Mouse (Mus musculus): Measurements from ENCODE around the gene 1700029P11Rik. TPM values are rescaled to one million over a fixed set of nuclear protein-coding genes. Genes with fewer than 3 reads are reported as not detected.

Gene 1700029P11Rik
- polyA plus RNA-seq, 1 experiment = not detected

GRCm38 (mm10) chr15:82016101-82016808, 35.9 kb downstream of the 1700029P11Rik start:
- TF ChIP-seq POLR2A (IDR thresholded peaks at IDR 0.05; ENCODE audit: borderline replicate concordance, extremely low read depth, insufficient read depth, insufficient read length, poor library complexity, severe bottlenecking) = peak; percentile 49; the same call in 1 of the 2 replicates
- peak; percentile 11; the same call in 1 of the 2 replicates for TF ChIP-seq CTCF (IDR thresholded peaks at IDR 0.05; ENCODE audit: borderline replicate concordance, extremely low read depth, insufficient read depth, insufficient read length)
- DNase-seq (ENCODE audit: low read depth) = peak; percentile 99

GRCm38 (mm10) chr15:82016830-82017229, 36.5 kb downstream of the 1700029P11Rik start:
- DNase-seq (ENCODE audit: low read depth) = no peak
- no peak for TF ChIP-seq CTCF (IDR thresholded peaks at IDR 0.05; ENCODE audit: borderline replicate concordance, extremely low read depth, insufficient read depth, insufficient read length)
- TF ChIP-seq POLR2A (IDR thresholded peaks at IDR 0.05; ENCODE audit: borderline replicate concordance, extremely low read depth, insufficient read depth, insufficient read length, poor library complexity, severe bottlenecking) = no peak

- TF ChIP-seq POLR2A (IDR thresholded peaks at IDR 0.05; ENCODE audit: borderline replicate concordance, extremely low read depth, insufficient read depth, insufficient read length, poor library complexity, severe bottlenecking) (no peak), CTCF (IDR thresholded peaks at IDR 0.05; ENCODE audit: borderline replicate concordance, extremely low read depth, insufficient read depth, insufficient read length) (no peak)
These were observed 37.1 kb downstream of the 1700029P11Rik start for GRCm38 (mm10) chr15:82017461-82017860.

GRCm38 (mm10) chr15:82019288-82019687, 38.9 kb downstream of the 1700029P11Rik start:
- TF ChIP-seq CTCF (IDR thresholded peaks at IDR 0.05; ENCODE audit: borderline replicate concordance, extremely low read depth, insufficient read depth, insufficient read length) (no peak), POLR2A (IDR thresholded peaks at IDR 0.05; ENCODE audit: borderline replicate concordance, extremely low read depth, insufficient read depth, insufficient read length, poor library complexity, severe bottlenecking) (no peak)
- DNase-seq (ENCODE audit: low read depth) = no peak

More at GRCm38 (mm10) chr15:82017461-82017860, 37.1 kb downstream of the 1700029P11Rik start:
- no peak for DNase-seq (ENCODE audit: low read depth)

- TF ChIP-seq CTCF (IDR thresholded peaks at IDR 0.05; ENCODE audit: borderline replicate concordance, extremely low read depth, insufficient read depth, insufficient read length) = no peak
- TF ChIP-seq POLR2A (IDR thresholded peaks at IDR 0.05; ENCODE audit: borderline replicate concordance, extremely low read depth, insufficient read depth, insufficient read length, poor library complexity, severe bottlenecking) = no peak
- no peak for DNase-seq (ENCODE audit: low read depth)
These were observed 42.3 kb downstream of the 1700029P11Rik start for GRCm38 (mm10) chr15:82022535-82023088.

GRCm38 (mm10) chr15:82023965-82024635, 43.8 kb downstream of the 1700029P11Rik start:
- no peak for DNase-seq (ENCODE audit: low read depth)
- TF ChIP-seq POLR2A (IDR thresholded peaks at IDR 0.05; ENCODE audit: borderline replicate concordance, extremely low read depth, insufficient read depth, insufficient read length, poor library complexity, severe bottlenecking) (no peak), CTCF (IDR thresholded peaks at IDR 0.05; ENCODE audit: borderline replicate concordance, extremely low read depth, insufficient read depth, insufficient read length) (no peak)

- DNase-seq (ENCODE audit: low read depth) = no peak
These were observed 46.9 kb downstream of the 1700029P11Rik start for GRCm38 (mm10) chr15:82027276-82027675.

GRCm38 (mm10) chr15:82027726-82028125, 47.4 kb downstream of the 1700029P11Rik start:
- TF ChIP-seq CTCF (IDR thresholded peaks at IDR 0.05; ENCODE audit: borderline replicate concordance, extremely low read depth, insufficient read depth, insufficient read length) (no peak), POLR2A (IDR thresholded peaks at IDR 0.05; ENCODE audit: borderline replicate concordance, extremely low read depth, insufficient read depth, insufficient read length, poor library complexity, severe bottlenecking) (no peak)
- DNase-seq (ENCODE audit: low read depth) = no peak

More at GRCm38 (mm10) chr15:82027276-82027675, 46.9 kb downstream of the 1700029P11Rik start:
- TF ChIP-seq POLR2A (IDR thresholded peaks at IDR 0.05; ENCODE audit: borderline replicate concordance, extremely low read depth, insufficient read depth, insufficient read length, poor library complexity, severe bottlenecking) = no peak
- TF ChIP-seq CTCF (IDR thresholded peaks at IDR 0.05; ENCODE audit: borderline replicate concordance, extremely low read depth, insufficient read depth, insufficient read length) = no peak

Other genes with a start within 250 kb of the 1700029P11Rik start
- 80.6 and 102 TPM in 2 replicates for gene Zc3h7b, start 235.5 kb upstream of the 1700029P11Rik start, polyA plus RNA-seq (2012; rRNA removed)
- 98.8 and 131 TPM in 2 replicates for gene Rangap1, start 235.0 kb upstream of the 1700029P11Rik start, polyA plus RNA-seq (2012; rRNA removed)
- gene Tef, start 178.1 kb upstream of the 1700029P11Rik start, polyA plus RNA-seq (2012; rRNA removed) = 35.5 and 38.0 TPM in 2 replicates
- 15.4 and 15.7 TPM in 2 replicates for gene Tob2, start 121.7 kb upstream of the 1700029P11Rik start, polyA plus RNA-seq (2012; rRNA removed)
- gene Phf5a, start 108.6 kb upstream of the 1700029P11Rik start, polyA plus RNA-seq (2012; rRNA removed) = 85.1 and 103 TPM in 2 replicates
- gene Aco2, start 108.2 kb upstream of the 1700029P11Rik start, polyA plus RNA-seq (2012; rRNA removed) = 262 and 283 TPM in 2 replicates
- 30.8 and 34.4 TPM in 2 replicates for gene Polr3h, start 54.3 kb upstream of the 1700029P11Rik start, polyA plus RNA-seq (2012; rRNA removed)
- 89.4 and 128 TPM in 2 replicates for gene Csdc2, start 43.8 kb upstream of the 1700029P11Rik start, polyA plus RNA-seq (2012; rRNA removed)
- 75.6 and 78.9 TPM in 2 replicates for gene Pmm1, start 19.6 kb upstream of the 1700029P11Rik start, polyA plus RNA-seq (2012; rRNA removed)
- 22.5 and 27.6 TPM in 2 replicates for gene Xrcc6, start 7.3 kb downstream of the 1700029P11Rik start, polyA plus RNA-seq (2012; rRNA removed)
- gene Desi1, start 53.3 kb downstream of the 1700029P11Rik start, polyA plus RNA-seq (2012; rRNA removed) = 44.4 and 50.1 TPM in 2 replicates
- 143 and 191 TPM in 2 replicates for gene Snu13, start 67.1 kb downstream of the 1700029P11Rik start, polyA plus RNA-seq (2012; rRNA removed)
- gene 4930407I10Rik, start 78.6 kb downstream of the 1700029P11Rik start, polyA plus RNA-seq (2012; rRNA removed) = 0.01 TPM in 1 of 2 replicates, not detected in the other
- gene Mei1, start 89.5 kb downstream of the 1700029P11Rik start, polyA plus RNA-seq (2012; rRNA removed) = 0.07 and 0.10 TPM in 2 replicates
- 15.2 and 22.5 TPM in 2 replicates for gene Ccdc134, start 147.4 kb downstream of the 1700029P11Rik start, polyA plus RNA-seq (2012; rRNA removed)
- gene Srebf2, start 166.6 kb downstream of the 1700029P11Rik start, polyA plus RNA-seq (2012; rRNA removed) = 196 and 230 TPM in 2 replicates
- 1.8 and 3.2 TPM in 2 replicates for gene Shisa8, start 232.3 kb downstream of the 1700029P11Rik start, polyA plus RNA-seq (2012; rRNA removed)
- 0.26 and 0.30 TPM in 2 replicates for gene Tnfrsf13c, start 243.8 kb downstream of the 1700029P11Rik start, polyA plus RNA-seq (2012; rRNA removed)